Mouse (Mus musculus) frontal cortex, postnatal 14 days (tissue): Measurements from ENCODE around the gene Kat14.

ENCODE experiments used
- DNase-seq, 2 experiments: peaks; one replicate each; pipeline ENCODE4 v3.0.0; 2022; ENCODE audit warnings: low spot score in 2 of 2

Kat14 gene

GRCm38 (mm10) chr2:144382624-144383138, 13.9 kb downstream of the Kat14 start:
- DNase-seq, result no peak

GRCm38 (mm10) chr2:144386296-144386695, 17.5 kb downstream of the Kat14 start:
- DNase-seq, result no peak

- no peak for DNase-seq
Measured at GRCm38 (mm10) chr2:144388416-144388815, 19.6 kb downstream of the Kat14 start.

- no peak for DNase-seq
Measured at GRCm38 (mm10) chr2:144399531-144399930, 30.7 kb downstream of the Kat14 start.

- DNase-seq, result no peak
Measured at GRCm38 (mm10) chr2:144400659-144401058, 31.9 kb downstream of the Kat14 start.

- no peak for DNase-seq
Measured at GRCm38 (mm10) chr2:144409037-144409436, 40.3 kb downstream of the Kat14 start.

- DNase-seq, result peak in 1 of 2 experiments; percentile 17
Measured at GRCm38 (mm10) chr2:144410603-144411002, 41.8 kb downstream of the Kat14 start.

GRCm38 (mm10) chr2:144414646-144415045, 45.9 kb downstream of the Kat14 start:
- no peak for DNase-seq

GRCm38 (mm10) chr2:144416859-144417258, 48.1 kb downstream of the Kat14 start:
- DNase-seq, result no peak

GRCm38 (mm10) chr2:144418062-144418461, 49.3 kb downstream of the Kat14 start:
- DNase-seq, result no peak

GRCm38 (mm10) chr2:144422094-144422675, 53.4 kb downstream of the Kat14 start:
- DNase-seq, result no peak

- no peak for DNase-seq
Measured at GRCm38 (mm10) chr2:144425761-144426160, 57.0 kb downstream of the Kat14 start.

GRCm38 (mm10) chr2:144427852-144428251, 59.1 kb downstream of the Kat14 start:
- no peak for DNase-seq

- DNase-seq, result no peak
Measured at GRCm38 (mm10) chr2:144428659-144429058, 59.9 kb downstream of the Kat14 start.

- DNase-seq, result no peak
Measured at GRCm38 (mm10) chr2:144429171-144429570, 60.4 kb downstream of the Kat14 start.

GRCm38 (mm10) chr2:144431286-144431825, 62.6 kb downstream of the Kat14 start:
- no peak for DNase-seq

GRCm38 (mm10) chr2:144435679-144436078, 66.9 kb downstream of the Kat14 start:
- DNase-seq, result peak in 1 of 2 experiments; percentile 26

GRCm38 (mm10) chr2:144438424-144438823, 69.6 kb downstream of the Kat14 start:
- no peak for DNase-seq

GRCm38 (mm10) chr2:144439191-144439700, 70.5 kb downstream of the Kat14 start:
- no peak for DNase-seq

GRCm38 (mm10) chr2:144441386-144441915, 72.7 kb downstream of the Kat14 start:
- DNase-seq, result peak in 1 of 2 experiments; percentile 19

- no peak for DNase-seq
Measured at GRCm38 (mm10) chr2:144446360-144446999, 77.7 kb downstream of the Kat14 start.

- DNase-seq, result no peak
Measured at GRCm38 (mm10) chr2:144450378-144450777, 81.6 kb downstream of the Kat14 start.
